Mouse (Mus musculus): ENCODE results near the gene Plekhm2.

DNA sequence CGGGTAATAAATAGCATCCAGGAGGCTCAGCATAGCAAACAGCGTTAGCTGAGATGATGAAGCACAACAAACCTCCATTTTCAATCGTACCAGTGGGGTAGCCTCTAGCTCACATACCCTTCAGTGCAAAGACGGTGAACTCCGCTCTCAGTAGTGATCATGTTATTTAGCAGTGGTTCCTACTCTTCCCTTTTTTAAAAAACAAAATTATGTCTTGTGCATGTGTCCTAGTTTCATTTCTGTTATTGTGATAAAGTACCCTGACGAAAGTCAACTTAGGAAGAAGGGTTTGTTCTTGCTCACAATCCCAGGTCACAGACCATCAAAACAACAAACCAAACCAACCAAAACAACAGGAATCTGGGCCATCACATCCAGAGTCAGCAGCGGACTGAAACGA lies 18.7 kb downstream of the Plekhm2 start:
- TF ChIP-seq ZC3H11A (IDR thresholded peaks at IDR 0.05; ENCODE audit: low read depth, low read length), result no peak
- no peak for TF ChIP-seq CTCF (conservative IDR thresholded peaks at IDR 0.05 in 1 of 2, IDR thresholded peaks at IDR 0.05 in 1 of 2; ENCODE audit: low read depth in 2 of 2, low read length in 2 of 2)
